Mouse (Mus musculus) stomach, postnatal 0 days (tissue): Measurements from ENCODE around the gene Pard6b. TPM values are rescaled to one million over a fixed set of nuclear protein-coding genes. Genes with fewer than 3 reads are reported as not detected.

Experiments used
- ATAC-seq: fragments of 200-750 bp; cut with Nextera tagmentation; 2 replicates; pipeline ENCODE4 v1.8.0; 2017; ENCODE audit not compliant: low FRiP score, low TSS enrichment
- DNase-seq: peaks from one replicate; pipeline ENCODE4 v3.0.0-alpha.2; 2016; ENCODE audit warnings: low spot score
- H3K27ac ChIP-seq: fragments of 300-500 bp; sonication (generic); replicated peaks from 2 replicates; pipeline ENCODE4 v1.5.1; 2014; ENCODE audit warnings: mild to moderate bottlenecking, control low read depth
- H3K27me3 ChIP-seq: fragments of 300-500 bp; sonication (generic); 2 replicates; pipeline ENCODE4 v1.6.1; 2014; ENCODE audit warnings: low read length; ENCODE audit not compliant: control insufficient read depth, insufficient read depth
- H3K36me3 ChIP-seq: fragments of 300-500 bp; sonication (generic); 2 replicates; pipeline ENCODE4 v1.6.1; 2014; ENCODE audit warnings: low read length, mixed read lengths; ENCODE audit not compliant: control insufficient read depth, insufficient read depth
- H3K4me1 ChIP-seq: fragments of 300-500 bp; sonication (generic); replicated peaks from 2 replicates; pipeline ENCODE4 v1.6.1; 2014; ENCODE audit warnings: antibody characterized with exemption; ENCODE audit not compliant: control insufficient read depth, insufficient read depth
- H3K4me2 ChIP-seq: fragments of 300-500 bp; sonication (generic); replicated peaks from 2 replicates; pipeline ENCODE4 v1.6.1; 2014; ENCODE audit warnings: low read depth, mild to moderate bottlenecking, control low read depth, moderate library complexity
- H3K4me3 ChIP-seq: fragments of 300-500 bp; sonication (generic); 2 replicates; pipeline ENCODE4 v1.5.1; 2014; ENCODE audit warnings: low read depth, low read length, control low read depth
- H3K9ac ChIP-seq: fragments of 300-500 bp; sonication (generic); 2 replicates; pipeline ENCODE4 v1.6.1; 2014; ENCODE audit warnings: mild to moderate bottlenecking, low read length, control low read depth, mixed read lengths
- H3K9me3 ChIP-seq: fragments of 300-500 bp; sonication (generic); 2 replicates; pipeline ENCODE4 v1.6.1; 2016; ENCODE audit warnings: low read length; ENCODE audit not compliant: control insufficient read depth
- CTCF ChIP-seq: IDR thresholded peaks from 2 replicates; pipeline ENCODE4 v1.5.1; 2016; ENCODE audit warnings: antibody characterized with exemption, low read depth, mild to moderate bottlenecking, moderate library complexity
- EP300 ChIP-seq: optimal IDR thresholded peaks from 2 replicates; pipeline ENCODE3; 2016; ENCODE audit warnings: antibody characterized with exemption
- WGBS: fragments of 180-500 bp; shearing (Covaris S2); extraction: QIAGEN DNeasy Blood & Tissue Kit; methylation state at CpG from one replicate; pipeline ENCODE4 v1.1.7; 2014; 5-methylcytosine and 5-hydroxymethylcytosine counted together
- polyA plus RNA-seq: library from polyadenylated mRNA; unstranded; fragments of >200 nt; fragmentation: Nextera tagmentation; extraction: Ambion mirVana; gene quantifications from 2 replicates; pipeline ENCODE4 v1.2.1, GENCODE M21; 2015

Pard6b gene
- polyA plus RNA-seq, 1 experiment from 2014 or later, result 11.8 TPM

DNA sequence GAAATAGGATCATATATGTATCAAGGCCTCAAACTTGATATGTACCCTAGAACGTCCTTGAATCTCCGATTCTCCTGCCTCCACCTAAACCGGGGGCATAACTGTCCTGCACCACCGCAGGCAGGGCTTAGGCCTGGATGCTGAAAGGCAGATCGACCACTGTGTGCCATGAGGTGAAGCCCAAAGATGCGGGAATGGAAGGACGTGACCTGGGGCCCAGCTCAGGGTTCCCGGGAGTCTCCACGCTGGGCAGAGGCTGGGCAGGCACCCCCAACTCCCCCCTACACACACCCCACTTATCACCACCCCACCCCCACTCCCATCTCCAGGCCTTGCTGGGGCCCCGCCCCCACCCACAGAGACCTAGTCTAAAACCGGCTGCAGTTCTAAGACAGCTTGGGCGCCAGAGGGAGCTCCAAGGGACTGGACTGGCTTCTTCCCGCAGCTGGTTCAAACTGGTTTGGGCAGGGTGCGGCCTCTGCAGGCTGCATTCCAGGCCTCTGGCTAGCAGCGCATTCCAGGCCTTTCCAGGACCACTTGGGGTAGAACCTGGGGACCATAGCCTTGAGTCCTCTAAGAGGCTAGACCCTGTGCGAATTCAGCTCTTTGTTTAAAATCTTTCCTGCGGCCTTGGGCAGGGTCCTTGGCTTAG is 34.0 kb downstream of the Pard6b start:
- DNase-seq, result peak; percentile 95
- peak; percentile 79 for TF ChIP-seq CTCF
- peak; percentile 85 for TF ChIP-seq EP300
- H3K36me3 ChIP-seq, result no peaks in the 10 kb centered on the region
- H3K9me3 ChIP-seq, result no peaks in the 10 kb centered on the region
- no peak overlapping the region for H3K4me3 ChIP-seq
- peak overlapping the region; percentile 53; the same call in 1 of the 2 replicates for H3K9ac ChIP-seq
- WGBS, result 23% methylated on average over 17 of the region's 17 CpGs
- H3K27ac ChIP-seq, result peak overlapping the region; percentile 75
- H3K27me3 ChIP-seq, result no peaks in the 10 kb centered on the region
- H3K4me2 ChIP-seq, result 0 out of 2 replicates have a peak overlapping the region, but pooled peaks have one; percentile 23
- H3K4me1 ChIP-seq, result 0 out of 2 replicates have a peak, but pooled peaks cover 5% of the 10 kb centered on the region
- ATAC-seq, result peak; percentile 89

DNA sequence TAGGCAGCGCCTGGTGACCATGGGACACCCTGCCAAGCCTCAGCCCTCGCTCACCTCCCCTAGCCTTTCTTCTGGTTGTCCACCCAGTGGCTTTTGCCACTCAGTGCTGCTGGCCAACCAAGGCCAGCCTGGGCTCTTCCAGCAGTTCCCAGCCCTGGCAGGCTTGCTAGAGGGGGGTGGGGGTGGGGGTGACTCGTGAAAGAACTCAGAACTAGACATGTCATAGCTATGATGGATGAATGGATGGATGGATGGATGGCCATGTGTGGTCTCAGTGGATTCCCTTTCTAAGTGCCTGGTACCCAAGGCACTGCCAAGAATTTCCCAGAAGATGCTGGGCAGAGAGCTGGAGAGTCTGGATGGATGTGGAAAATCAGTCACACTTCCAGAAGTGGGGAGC is 35.0 kb downstream of the Pard6b start:
- WGBS, result 70% methylated on average over 3 of the region's 3 CpGs

DNA sequence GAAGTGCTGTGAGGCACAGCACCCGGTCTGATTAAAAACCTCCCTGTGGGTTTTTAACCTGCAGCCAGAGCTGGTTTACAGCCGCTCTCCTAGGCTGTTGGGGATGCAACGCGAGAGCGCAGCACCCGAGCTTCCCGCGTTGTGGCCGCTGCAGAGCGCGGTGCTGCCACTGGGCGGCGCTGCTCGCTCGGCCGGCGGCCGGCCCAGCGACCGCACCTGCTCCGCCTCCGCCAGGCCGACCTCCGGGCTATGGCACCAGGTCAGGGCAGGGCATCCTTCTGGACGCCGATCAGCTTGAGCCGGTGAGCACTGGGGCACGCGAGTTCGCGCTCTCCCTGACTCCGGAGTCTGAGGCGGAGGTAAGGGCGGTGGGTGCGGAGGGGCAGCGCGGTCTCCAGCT is 36.3 kb downstream of the Pard6b start:
- H3K9me3 ChIP-seq, result no peaks in the 10 kb centered on the region
- WGBS, result 2% methylated on average over 37 of the region's 37 CpGs
- no peaks in the 10 kb centered on the region for H3K27me3 ChIP-seq
- peak overlapping the region; percentile 41 for H3K9ac ChIP-seq
- DNase-seq, result peak; percentile 81
- H3K4me2 ChIP-seq, result peak overlapping the region; percentile 70
- H3K36me3 ChIP-seq, result no peaks in the 10 kb centered on the region
- peak; percentile 79 for TF ChIP-seq CTCF
- TF ChIP-seq EP300, result no peak
- H3K4me1 ChIP-seq, result 0 out of 2 replicates have a peak, but pooled peaks cover 5% of the 10 kb centered on the region
- H3K27ac ChIP-seq, result no peak overlapping the region
- H3K4me3 ChIP-seq, result peak overlapping the region; percentile 33
- ATAC-seq, result peak; percentile 54

More for the DNA sequence above, 35.0 kb downstream of the Pard6b start:
- H3K4me1 ChIP-seq, result 0 out of 2 replicates have a peak, but pooled peaks cover 5% of the 10 kb centered on the region
- H3K4me2 ChIP-seq, result no peak overlapping the region
- no peak overlapping the region for H3K27ac ChIP-seq
- ATAC-seq, result no peak
- H3K9me3 ChIP-seq, result no peaks in the 10 kb centered on the region
- DNase-seq, result no peak
- H3K36me3 ChIP-seq, result no peaks in the 10 kb centered on the region
- no peak overlapping the region for H3K9ac ChIP-seq
- no peak overlapping the region for H3K4me3 ChIP-seq
- no peak for TF ChIP-seq CTCF
- no peak for TF ChIP-seq EP300
- H3K27me3 ChIP-seq, result no peaks in the 10 kb centered on the region

DNA sequence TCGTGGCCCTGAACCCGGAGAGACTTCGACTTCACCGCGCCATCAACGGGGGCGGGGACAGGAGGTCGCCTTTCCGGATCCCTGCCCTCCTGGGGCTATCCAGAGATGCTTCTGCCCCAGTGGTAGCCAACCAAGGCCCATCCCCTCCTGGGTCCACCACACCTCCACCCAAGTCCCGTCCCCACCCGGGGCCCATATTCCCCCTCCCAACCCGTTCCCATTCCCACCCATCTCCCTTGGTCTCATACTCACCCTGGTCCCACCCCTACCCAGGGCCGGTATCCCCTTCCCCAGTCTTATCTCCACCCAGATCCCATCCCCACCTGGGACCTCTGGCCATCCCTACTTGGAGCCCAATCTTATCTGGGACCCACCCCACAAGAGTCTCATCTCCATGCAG is 36.7 kb downstream of the Pard6b start:
- Histone ChIP-seq H3K4me2 (peak overlapping the region; percentile 70), H3K36me3 (no peaks in the 10 kb centered on the region), H3K9me3 (no peaks in the 10 kb centered on the region), H3K27ac (no peak overlapping the region), H3K4me1 (0 out of 2 replicates have a peak, but pooled peaks cover 5% of the 10 kb centered on the region), H3K9ac (peak overlapping the region; percentile 41), H3K27me3 (no peaks in the 10 kb centered on the region), H3K4me3 (peak overlapping the region; percentile 33)
- no peak for DNase-seq
- ATAC-seq, result peak; percentile 13
- WGBS, result 4% methylated on average over 12 of the region's 13 CpGs
- TF ChIP-seq CTCF (no peak), EP300 (no peak)

DNA sequence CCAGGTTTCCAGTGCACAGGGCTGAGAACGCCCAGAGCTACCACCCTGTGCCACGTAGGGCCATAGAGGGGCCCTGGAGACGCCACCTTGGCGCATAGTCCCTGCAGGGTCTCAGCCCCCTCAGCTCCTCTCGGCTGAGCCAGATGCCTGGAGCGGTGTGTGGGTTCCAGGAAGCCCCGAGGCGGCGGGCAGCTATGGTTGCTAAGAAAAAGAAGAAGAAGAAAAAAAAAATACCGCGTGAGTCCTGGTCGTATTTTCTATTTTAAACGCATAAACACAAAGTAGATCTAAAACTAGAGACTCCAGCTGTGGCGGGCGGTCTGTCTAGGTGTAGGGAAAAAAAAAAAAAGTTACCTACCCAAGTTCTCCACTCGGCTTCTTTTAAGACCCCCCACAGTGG is 37.2 kb downstream of the Pard6b start:
- no peak overlapping the region for H3K27ac ChIP-seq
- H3K4me1 ChIP-seq, result 0 out of 2 replicates have a peak, but pooled peaks cover 5% of the 10 kb centered on the region
- H3K4me2 ChIP-seq, result peak overlapping the region; percentile 70
- no peak for ATAC-seq
- H3K36me3 ChIP-seq, result no peaks in the 10 kb centered on the region
- H3K9me3 ChIP-seq, result no peaks in the 10 kb centered on the region
- no peak overlapping the region for H3K4me3 ChIP-seq
- H3K9ac ChIP-seq, result no peak overlapping the region
- WGBS, result 53% methylated on average over 16 of the region's 16 CpGs
- no peaks in the 10 kb centered on the region for H3K27me3 ChIP-seq
- DNase-seq, result no peak
- TF ChIP-seq EP300 (no peak), CTCF (no peak)

DNA sequence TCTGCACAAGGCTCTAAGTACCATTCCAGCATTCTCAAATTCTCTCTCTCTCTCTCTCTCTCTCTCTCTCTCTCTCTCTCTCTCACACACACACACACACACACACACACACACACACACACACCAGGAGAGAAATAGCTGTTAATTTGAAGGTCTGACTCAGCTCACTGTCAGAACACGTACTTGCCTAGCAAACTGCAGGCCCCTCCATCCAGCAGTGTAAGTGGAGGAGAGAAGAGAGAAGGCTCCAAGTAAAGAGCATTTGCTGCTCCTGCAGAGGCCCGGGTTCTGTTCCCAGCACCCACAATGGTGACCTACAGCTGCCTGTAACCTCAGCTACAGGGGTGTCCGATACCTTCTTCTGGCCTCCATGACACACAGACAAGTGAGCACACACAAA is 37.7 kb downstream of the Pard6b start:
- Histone ChIP-seq H3K4me1 (0 out of 2 replicates have a peak, but pooled peaks cover 5% of the 10 kb centered on the region), H3K4me3 (no peak overlapping the region), H3K27me3 (no peaks in the 10 kb centered on the region), H3K4me2 (no peak overlapping the region), H3K9ac (no peak overlapping the region), H3K36me3 (no peaks in the 10 kb centered on the region), H3K9me3 (no peaks in the 10 kb centered on the region), H3K27ac (no peak overlapping the region)
- no peak for ATAC-seq
- WGBS, result 74% methylated on average over 3 of the region's 3 CpGs
- no peak for DNase-seq
- no peak for TF ChIP-seq CTCF
- no peak for TF ChIP-seq EP300
